Comparison of ENCODE assay signal across 27 mouse cellular contexts in the genomic region with DNA sequence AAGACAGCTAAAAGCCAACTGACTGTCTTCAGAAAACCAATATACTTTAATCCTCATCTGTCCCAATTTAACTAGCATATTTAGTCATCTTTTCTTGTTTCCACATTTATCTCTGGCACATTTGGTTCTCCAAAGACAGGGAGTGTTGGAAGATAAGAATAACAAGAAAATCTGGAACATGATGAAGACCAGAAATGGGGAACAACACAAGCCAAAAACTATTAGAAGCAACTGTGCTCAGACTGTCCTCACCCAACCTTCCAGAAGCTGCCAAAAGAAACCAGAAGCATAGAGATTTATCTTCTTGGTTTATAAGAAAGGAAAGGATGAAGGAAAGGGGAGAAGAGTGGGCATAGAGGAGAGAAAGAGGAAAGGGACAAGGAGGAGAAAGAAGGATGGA.
DNase-seq lines count a peak whose midpoint lies in the region; ATAC-seq lines count a peak whose summit lies in the region.
"Had no signal": no experiment of that assay in that cellular context is flagged by ENCODE, and none has a peak within 500 bp of the region (broad histone marks: within the 10 kb centered on the region; RNA-seq: fewer than 3 reads in every experiment).

No protein-coding gene starts in this region.

- intact Hi-C loops in left cerebral cortex, postnatal 14 days (cut with DNase I), result no loop called here

- no peak overlapping the region for H3K4me3 ChIP-seq in intestine, embryonic 15.5 days (replicated peaks)
- H3K4me3 ChIP-seq: forebrain, embryonic 10.5 days; forebrain, embryonic 13.5 days; gastrocnemius, adult 2 months; heart, embryonic 12.5 days; heart, embryonic 15.5 days; hindbrain, embryonic 10.5 days; hindbrain, embryonic 13.5 days had no signal

- no peak overlapping the region for H3K9ac ChIP-seq in intestine, embryonic 15.5 days
- H3K9ac ChIP-seq: forebrain, embryonic 13.5 days; heart, embryonic 12.5 days; heart, embryonic 15.5 days; hindbrain, embryonic 13.5 days had no signal

- no peaks in the 10 kb centered on the region for H3K4me1 ChIP-seq in intestine, embryonic 15.5 days (replicated peaks)
- H3K4me1 ChIP-seq: forebrain, embryonic 10.5 days; forebrain, embryonic 13.5 days; heart, embryonic 12.5 days; heart, embryonic 15.5 days; hindbrain, embryonic 10.5 days; hindbrain, embryonic 13.5 days had no signal

- H3K9me3 ChIP-seq in intestine, embryonic 15.5 days, result no peaks in the 10 kb centered on the region
- H3K9me3 ChIP-seq: forebrain, embryonic 10.5 days; forebrain, embryonic 13.5 days; heart, embryonic 12.5 days; heart, embryonic 15.5 days; hindbrain, embryonic 10.5 days; hindbrain, embryonic 13.5 days had no signal

- H3K27me3 ChIP-seq in intestine, embryonic 15.5 days (replicated peaks), result no peaks in the 10 kb centered on the region; the same call in 1 of the 2 replicates
- H3K27me3 ChIP-seq: forebrain, embryonic 13.5 days; heart, embryonic 12.5 days; heart, embryonic 15.5 days had no signal

- no peak overlapping the region for H3K27ac ChIP-seq in intestine, embryonic 15.5 days
- H3K27ac ChIP-seq: forebrain, embryonic 10.5 days; forebrain, embryonic 13.5 days; gastrocnemius, adult 2 months; heart, embryonic 15.5 days; hindbrain, embryonic 10.5 days; hindbrain, embryonic 13.5 days had no signal

- no peak for DNase-seq in frontal cortex, postnatal 10 days (ENCODE audit: low spot score in 2 of 2)
- DNase-seq in layer of hippocampus, adult 9-11 months, result peak; percentile 14
- no peak for DNase-seq in layer of hippocampus, adult 8-10 months (ENCODE audit: low spot score in 2 of 2)
- DNase-seq in left cerebral cortex, postnatal 14 days (ENCODE audit: low spot score in 2 of 2), result peak; percentile 8 to 55
- DNase-seq in left cerebral cortex, adult 8-10 months (ENCODE audit: low spot score in 2 of 2), result no peak
- peak; percentile 75 for DNase-seq in brain, adult 2 months (ENCODE audit: low read depth, low spot score)
- DNase-seq: adrenal gland, adult 8-10 months; adrenal gland, postnatal 25 days; cerebellum, adult 18-20 months; cerebellum, adult 9-10 months; cerebellum, postnatal 14 days; gastrocnemius, adult 2 months; gastrocnemius, postnatal 25 days; heart, adult 18-20 months; heart, postnatal 10 days; heart, postnatal 36 days had no signal

- H3K4me2 ChIP-seq in intestine, embryonic 15.5 days (replicated peaks), result no peak overlapping the region
- H3K4me2 ChIP-seq: forebrain, embryonic 13.5 days; heart, embryonic 12.5 days; heart, embryonic 15.5 days; hindbrain, embryonic 13.5 days had no signal

- peak; percentile 97 for ATAC-seq in frontal cortex, adult (ENCODE audit: low TSS enrichment)
- ATAC-seq in intestine, embryonic 15.5 days, result no peak
- ATAC-seq: activated CD4-positive, CD25-positive, alpha-beta regulatory T cell, adult 4 months; forebrain, embryonic 13.5 days; forebrain, embryonic 16.5 days; hindbrain, embryonic 16.5 days had no signal

- no peaks in the 10 kb centered on the region for H3K36me3 ChIP-seq in intestine, embryonic 15.5 days
- H3K36me3 ChIP-seq: forebrain, embryonic 10.5 days; heart, embryonic 12.5 days; heart, embryonic 15.5 days; hindbrain, embryonic 10.5 days; hindbrain, embryonic 13.5 days had no signal

Comparison
In these comparisons a context has a peak if more than half of its experiments do, and no peak if none do; other contexts are left out.
1. DNase-seq: peak in layer of hippocampus, adult 9-11 months (single experiment), left cerebral cortex, postnatal 14 days (2 of 2) and brain, adult 2 months (single experiment); none in frontal cortex, postnatal 10 days (0 of 2), layer of hippocampus, adult 8-10 months (0 of 2) and left cerebral cortex, adult 8-10 months (0 of 2).